Mouse (Mus musculus): ENCODE measurements at regions not wholly inside any gene's neighbourhood (a gene's known extent, or its start where the extent isn't known, plus 50 kb on each side); places are given as distances from the start of the nearest gene placed in this dataset.

- H3K9me3 ChIP-seq (ENCODE audit: low read length) = no peaks in the 10 kb centered on the region
- TF ChIP-seq CTCF (IDR thresholded peaks at IDR 0.05; ENCODE audit: low read depth) (no peak), EP300 (IDR thresholded peaks at IDR 0.05; ENCODE audit: low read depth) (no peak)
- DNase-seq = no peak
- H3K4me1 ChIP-seq (ENCODE audit: insufficient read depth) = no peaks in the 10 kb centered on the region
- H3K4me3 ChIP-seq (ENCODE audit: low read depth, low read length) = no peak overlapping the region
- 45% methylated on average over 6 of the region's 6 CpGs for WGBS (ENCODE audit: insufficient replicate concordance)
- ATAC-seq = no peak
- H3K27me3 ChIP-seq (ENCODE audit: insufficient read depth, low read length) = no peaks in the 10 kb centered on the region
- H3K36me3 ChIP-seq (replicated peaks; ENCODE audit: insufficient read depth, low read length) = no peaks in the 10 kb centered on the region
- H3K4me2 ChIP-seq (ENCODE audit: low read depth, low read length) = no peak overlapping the region
- no peak overlapping the region for H3K27ac ChIP-seq (ENCODE audit: low read depth)
- H3K9ac ChIP-seq (replicated peaks) = no peak overlapping the region
These were observed 80.3 kb upstream of the Ednra start for GRCm38 (mm10) chr8:77804536-77804935.

- no peaks in the 10 kb centered on the region for H3K9me3 ChIP-seq (ENCODE audit: low read length)
- no peak overlapping the region for H3K27ac ChIP-seq (ENCODE audit: low read depth)
- DNase-seq = no peak
- ATAC-seq = no peak
- H3K4me1 ChIP-seq (ENCODE audit: insufficient read depth) = no peaks in the 10 kb centered on the region
- H3K9ac ChIP-seq (replicated peaks) = no peak overlapping the region
- 30% methylated on average over 4 of the region's 4 CpGs for WGBS (ENCODE audit: insufficient replicate concordance)
- H3K4me2 ChIP-seq (ENCODE audit: low read depth, low read length) = no peak overlapping the region
- no peak overlapping the region for H3K4me3 ChIP-seq (ENCODE audit: low read depth, low read length)
- no peaks in the 10 kb centered on the region for H3K27me3 ChIP-seq (ENCODE audit: insufficient read depth, low read length)
- no peaks in the 10 kb centered on the region for H3K36me3 ChIP-seq (replicated peaks; ENCODE audit: insufficient read depth, low read length)
- no peak for TF ChIP-seq EP300 (IDR thresholded peaks at IDR 0.05; ENCODE audit: low read depth)
- TF ChIP-seq CTCF (IDR thresholded peaks at IDR 0.05; ENCODE audit: low read depth) = no peak
These were observed 80.7 kb upstream of the Ednra start for GRCm38 (mm10) chr8:77804956-77805355.

- DNase-seq = no peak
These were observed 81.4 kb upstream of the Ednra start for GRCm38 (mm10) chr8:77805657-77806056.

GRCm38 (mm10) chr8:77814796-77815647 is 90.8 kb upstream of the Ednra start:
- no peak for ATAC-seq
- no peak overlapping the region for H3K4me3 ChIP-seq (ENCODE audit: low read depth, low read length)
- 57% methylated on average over 12 of the region's 12 CpGs for WGBS (ENCODE audit: insufficient replicate concordance)

More at GRCm38 (mm10) chr8:77805657-77806056, 81.4 kb upstream of the Ednra start:
- H3K4me3 ChIP-seq (ENCODE audit: low read depth, low read length) = no peak overlapping the region
- TF ChIP-seq CTCF (IDR thresholded peaks at IDR 0.05; ENCODE audit: low read depth) (no peak), EP300 (IDR thresholded peaks at IDR 0.05; ENCODE audit: low read depth) (no peak)
- H3K9ac ChIP-seq (replicated peaks) = no peak overlapping the region
- H3K36me3 ChIP-seq (replicated peaks; ENCODE audit: insufficient read depth, low read length) = no peaks in the 10 kb centered on the region
- no peaks in the 10 kb centered on the region for H3K27me3 ChIP-seq (ENCODE audit: insufficient read depth, low read length)
- ATAC-seq = no peak
- H3K27ac ChIP-seq (ENCODE audit: low read depth) = no peak overlapping the region
- no peaks in the 10 kb centered on the region for H3K9me3 ChIP-seq (ENCODE audit: low read length)
- WGBS (ENCODE audit: insufficient replicate concordance) = 52% methylated on average over 6 of the region's 6 CpGs
- H3K4me1 ChIP-seq (ENCODE audit: insufficient read depth) = no peaks in the 10 kb centered on the region
- no peak overlapping the region for H3K4me2 ChIP-seq (ENCODE audit: low read depth, low read length)

GRCm38 (mm10) chr8:77815648-77815971 is 91.3 kb upstream of the Ednra start:
- H3K4me3 ChIP-seq (ENCODE audit: low read depth, low read length) = no peak overlapping the region
- H3K36me3 ChIP-seq (replicated peaks; ENCODE audit: insufficient read depth, low read length) = no peaks in the 10 kb centered on the region
- H3K4me1 ChIP-seq (ENCODE audit: insufficient read depth) = no peaks in the 10 kb centered on the region
- WGBS (ENCODE audit: insufficient replicate concordance) = 68% methylated on average over 7 of the region's 7 CpGs
- no peak overlapping the region for H3K4me2 ChIP-seq (ENCODE audit: low read depth, low read length)
- H3K27ac ChIP-seq (ENCODE audit: low read depth) = no peak overlapping the region
- H3K9me3 ChIP-seq (ENCODE audit: low read length) = no peaks in the 10 kb centered on the region
- no peak overlapping the region for H3K9ac ChIP-seq (replicated peaks)
- TF ChIP-seq CTCF (IDR thresholded peaks at IDR 0.05; ENCODE audit: low read depth) (no peak), EP300 (IDR thresholded peaks at IDR 0.05; ENCODE audit: low read depth) (no peak)
- ATAC-seq (no peak), DNase-seq (no peak)
- H3K27me3 ChIP-seq (ENCODE audit: insufficient read depth, low read length) = no peaks in the 10 kb centered on the region

More at GRCm38 (mm10) chr8:77814796-77815647, 90.8 kb upstream of the Ednra start:
- Histone ChIP-seq H3K36me3 (replicated peaks; ENCODE audit: insufficient read depth, low read length) (no peaks in the 10 kb centered on the region), H3K9me3 (ENCODE audit: low read length) (no peaks in the 10 kb centered on the region), H3K27ac (ENCODE audit: low read depth) (no peak overlapping the region), H3K4me2 (ENCODE audit: low read depth, low read length) (no peak overlapping the region), H3K9ac (replicated peaks) (no peak overlapping the region), H3K4me1 (ENCODE audit: insufficient read depth) (no peaks in the 10 kb centered on the region), H3K27me3 (ENCODE audit: insufficient read depth, low read length) (no peaks in the 10 kb centered on the region)
- no peak for DNase-seq
- TF ChIP-seq CTCF (IDR thresholded peaks at IDR 0.05; ENCODE audit: low read depth) (no peak), EP300 (IDR thresholded peaks at IDR 0.05; ENCODE audit: low read depth) (no peak)

- Histone ChIP-seq H3K36me3 (replicated peaks; ENCODE audit: insufficient read depth, low read length) (no peaks in the 10 kb centered on the region), H3K9me3 (ENCODE audit: low read length) (no peaks in the 10 kb centered on the region), H3K4me1 (ENCODE audit: insufficient read depth) (no peaks in the 10 kb centered on the region), H3K27me3 (ENCODE audit: insufficient read depth, low read length) (no peaks in the 10 kb centered on the region), H3K4me2 (ENCODE audit: low read depth, low read length) (no peak overlapping the region), H3K27ac (ENCODE audit: low read depth) (no peak overlapping the region), H3K9ac (replicated peaks) (no peak overlapping the region), H3K4me3 (ENCODE audit: low read depth, low read length) (no peak overlapping the region)
- 76% methylated on average over 4 of the region's 4 CpGs for WGBS (ENCODE audit: insufficient replicate concordance)
- TF ChIP-seq EP300 (IDR thresholded peaks at IDR 0.05; ENCODE audit: low read depth) (no peak), CTCF (IDR thresholded peaks at IDR 0.05; ENCODE audit: low read depth) (no peak)
- DNase-seq = no peak
- no peak for ATAC-seq
These were observed 92.0 kb upstream of the Ednra start for GRCm38 (mm10) chr8:77816217-77816616.
